Mouse (Mus musculus) lung, postnatal 0 days (tissue): Measurements from ENCODE around the gene Naa11. TPM values are rescaled to one million over a fixed set of nuclear protein-coding genes. Genes with fewer than 3 reads are reported as not detected.

ENCODE experiments used
- ATAC-seq: fragments of 200-750 bp; cut with Nextera tagmentation; 2 replicates; pipeline ENCODE4 v1.8.0; 2017; ENCODE audit warnings: moderate library complexity
- DNase-seq: peaks from one replicate; pipeline ENCODE4 v3.0.0-alpha.2; 2016; ENCODE audit warnings: low spot score
- H3K27ac ChIP-seq: fragments of 300-500 bp; sonication (generic); 2 replicates; pipeline ENCODE4 v1.5.1; 2014; ENCODE audit warnings: antibody characterized with exemption, mild to moderate bottlenecking, low read length, mixed read lengths
- H3K27me3 ChIP-seq: fragments of 300-500 bp; sonication (generic); replicated peaks from 2 replicates; pipeline ENCODE4 v1.6.1; 2014; ENCODE audit warnings: low read length, mixed read lengths; ENCODE audit not compliant: insufficient read depth
- H3K36me3 ChIP-seq: fragments of 300-500 bp; sonication (generic); 2 replicates; pipeline ENCODE4 v1.6.1; 2014; ENCODE audit warnings: low read length, mixed read lengths; ENCODE audit not compliant: insufficient read depth
- H3K4me1 ChIP-seq: fragments of 300-500 bp; sonication (generic); 2 replicates; pipeline ENCODE4 v1.6.1; 2014; ENCODE audit warnings: antibody characterized with exemption, low read depth, low read length, mixed read lengths; ENCODE audit not compliant: insufficient read depth
- H3K4me2 ChIP-seq: fragments of 300-500 bp; sonication (generic); replicated peaks from 2 replicates; pipeline ENCODE4 v1.6.1; 2014; ENCODE audit warnings: low read depth, mild to moderate bottlenecking, low read length, moderate library complexity, mixed read lengths
- H3K4me3 ChIP-seq: fragments of 300-500 bp; sonication (generic); 2 replicates; pipeline ENCODE4 v1.5.1; 2014; ENCODE audit warnings: low read depth, low read length
- H3K9ac ChIP-seq: fragments of 300-500 bp; sonication (generic); replicated peaks from 2 replicates; pipeline ENCODE4 v1.6.1; 2014; ENCODE audit warnings: low read depth, mild to moderate bottlenecking
- H3K9me3 ChIP-seq: fragments of 300-500 bp; sonication (generic); 2 replicates; pipeline ENCODE4 v1.6.1; 2016; ENCODE audit warnings: low read length, mixed read lengths
- CTCF ChIP-seq: IDR thresholded peaks from 2 replicates; pipeline ENCODE4 v1.5.1; 2016; ENCODE audit warnings: antibody characterized with exemption, mild to moderate bottlenecking
- EP300 ChIP-seq: IDR thresholded peaks from 2 replicates; pipeline ENCODE4 v1.6.1; 2016; ENCODE audit warnings: antibody characterized with exemption, mild to moderate bottlenecking, control low read depth
- WGBS: fragments of 180-500 bp; shearing (Covaris S2); extraction: QIAGEN DNeasy Blood & Tissue Kit; methylation state at CpG from one replicate; pipeline ENCODE4 v1.1.7; 2014; 5-methylcytosine and 5-hydroxymethylcytosine counted together
- polyA plus RNA-seq: library from polyadenylated mRNA; unstranded; fragments of >200 nt; fragmentation: Nextera tagmentation; extraction: Ambion mirVana; gene quantifications from 2 replicates; pipeline ENCODE4 v1.2.1, GENCODE M21; 2015

Naa11 gene
- polyA plus RNA-seq, 1 experiment from 2014 or later: 0.05 TPM

- no peak overlapping the region for H3K4me3 ChIP-seq
- ATAC-seq: peak; percentile 94
- no peak overlapping the region for H3K4me2 ChIP-seq
- peak; percentile 84 for DNase-seq
- H3K36me3 ChIP-seq: no peaks in the 10 kb centered on the region
- no peak overlapping the region for H3K9ac ChIP-seq
- no peaks in the 10 kb centered on the region for H3K27me3 ChIP-seq
- H3K9me3 ChIP-seq: no peaks in the 10 kb centered on the region
- H3K27ac ChIP-seq: no peak overlapping the region
- TF ChIP-seq CTCF (no peak), EP300 (peak; percentile 55; the same call in 1 of the 2 replicates)
- H3K4me1 ChIP-seq: no peaks in the 10 kb centered on the region
- WGBS: 62% methylated on average over 2 of the region's 2 CpGs
These were observed 43.4 kb downstream of the Naa11 start for GRCm38 (mm10) chr5:97348760-97349159.

GRCm38 (mm10) chr5:97348310-97348709, 43.9 kb downstream of the Naa11 start:
- DNase-seq (no peak), ATAC-seq (no peak)
- TF ChIP-seq CTCF (no peak), EP300 (no peak)
- no peak overlapping the region for H3K4me2 ChIP-seq
- H3K27me3 ChIP-seq: no peaks in the 10 kb centered on the region
- no peak overlapping the region for H3K4me3 ChIP-seq
- no peaks in the 10 kb centered on the region for H3K4me1 ChIP-seq
- WGBS: 53% methylated on average over 8 of the region's 8 CpGs
- no peak overlapping the region for H3K27ac ChIP-seq
- H3K36me3 ChIP-seq: no peaks in the 10 kb centered on the region
- H3K9me3 ChIP-seq: no peaks in the 10 kb centered on the region
- no peak overlapping the region for H3K9ac ChIP-seq

DNA sequence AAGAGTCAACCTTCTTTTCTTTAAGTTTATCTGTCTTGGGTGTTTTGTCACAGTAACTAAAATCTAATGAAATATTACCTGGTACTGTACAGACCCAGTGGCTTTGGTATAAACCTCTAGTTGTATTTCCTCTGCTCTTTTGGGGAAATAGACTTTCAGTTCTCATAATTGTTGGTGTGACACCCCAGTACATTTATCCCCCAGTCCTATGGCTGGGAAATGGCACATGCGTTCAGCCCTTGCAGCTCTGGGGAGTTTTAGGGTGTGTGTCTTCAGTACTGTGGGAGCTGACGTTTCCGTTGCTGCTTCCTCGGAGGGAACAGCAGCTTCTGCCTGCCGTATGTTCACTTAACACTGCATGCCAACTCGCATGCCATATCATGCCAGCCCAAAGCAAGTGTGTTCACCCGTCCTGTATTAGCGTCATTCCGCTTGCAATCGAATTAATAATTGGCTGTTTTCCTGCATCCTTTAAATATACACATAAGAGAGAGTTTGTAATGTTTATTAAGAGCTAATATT, 46.4 kb downstream of the Naa11 start:
- Histone ChIP-seq H3K4me3 (no peak overlapping the region), H3K4me2 (no peak overlapping the region), H3K27ac (no peak overlapping the region), H3K9me3 (no peaks in the 10 kb centered on the region), H3K9ac (no peak overlapping the region), H3K36me3 (no peaks in the 10 kb centered on the region), H3K27me3 (no peaks in the 10 kb centered on the region), H3K4me1 (no peaks in the 10 kb centered on the region)
- 91% methylated on average over 10 of the region's 10 CpGs for WGBS
- no peak for DNase-seq
- TF ChIP-seq CTCF (no peak), EP300 (no peak)
- no peak for ATAC-seq

DNA sequence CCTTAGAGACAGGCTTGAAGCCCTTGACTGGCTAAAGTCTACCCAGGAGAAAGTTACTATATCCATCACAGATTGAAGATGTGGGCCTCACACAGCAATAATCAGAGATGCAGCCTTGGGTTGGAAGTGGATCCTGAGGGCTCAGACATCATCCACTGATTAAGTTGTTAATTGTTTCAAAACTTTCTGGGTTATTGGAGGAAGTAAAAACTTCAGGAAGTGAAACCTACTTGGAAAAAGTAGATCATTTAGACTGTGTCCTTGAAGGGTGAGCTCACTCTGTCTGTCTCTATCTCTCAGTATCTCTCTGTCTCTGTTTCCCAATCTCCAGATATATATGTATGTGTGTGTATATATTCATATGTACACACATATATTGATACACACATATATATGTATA, 47.0 kb downstream of the Naa11 start:
- no peaks in the 10 kb centered on the region for H3K4me1 ChIP-seq
- no peak overlapping the region for H3K9ac ChIP-seq
- no peaks in the 10 kb centered on the region for H3K27me3 ChIP-seq
- no peak overlapping the region for H3K4me3 ChIP-seq
- TF ChIP-seq CTCF (no peak), EP300 (no peak)
- no peak overlapping the region for H3K27ac ChIP-seq
- no peak for DNase-seq
- ATAC-seq: no peak
- H3K9me3 ChIP-seq: no peaks in the 10 kb centered on the region
- H3K36me3 ChIP-seq: no peaks in the 10 kb centered on the region
- H3K4me2 ChIP-seq: no peak overlapping the region

- H3K36me3 ChIP-seq: no peaks in the 10 kb centered on the region
- WGBS: 90% methylated on average over 3 of the region's 3 CpGs
- H3K27ac ChIP-seq: no peak overlapping the region
- no peak overlapping the region for H3K4me2 ChIP-seq
- no peak overlapping the region for H3K9ac ChIP-seq
- no peaks in the 10 kb centered on the region for H3K27me3 ChIP-seq
- TF ChIP-seq CTCF: no peak
- no peak for TF ChIP-seq EP300
- no peaks in the 10 kb centered on the region for H3K4me1 ChIP-seq
- no peaks in the 10 kb centered on the region for H3K9me3 ChIP-seq
- DNase-seq (no peak), ATAC-seq (no peak)
- H3K4me3 ChIP-seq: no peak overlapping the region
These were observed 48.0 kb downstream of the Naa11 start for GRCm38 (mm10) chr5:97344144-97344543.

GRCm38 (mm10) chr5:97334794-97335193, 57.4 kb downstream of the Naa11 start:
- Histone ChIP-seq H3K9me3 (no peaks in the 10 kb centered on the region), H3K36me3 (no peaks in the 10 kb centered on the region), H3K9ac (no peak overlapping the region), H3K27me3 (no peaks in the 10 kb centered on the region), H3K4me3 (no peak overlapping the region), H3K27ac (no peak overlapping the region), H3K4me1 (no peaks in the 10 kb centered on the region), H3K4me2 (no peak overlapping the region)
- 41% methylated on average over 3 of the region's 3 CpGs for WGBS
- ATAC-seq (no peak), DNase-seq (no peak)
- TF ChIP-seq EP300: no peak
- no peak for TF ChIP-seq CTCF

Other genes with a start within 250 kb of the Naa11 start
- gene Gk2, start 64.6 kb upstream of the Naa11 start, polyA plus RNA-seq: not detected in 2 replicates